8 mouse cellular contexts compared by ENCODE assay signal in genomic region chr10:86021749-86022473, GRCm38 (mm10). TPM values are rescaled to one million over a fixed set of nuclear protein-coding genes. Genes with fewer than 3 reads are reported as not detected.
A peak's percentile ranks its signal among the peaks of the same experiment; 100 is the strongest.
DNase-seq lines count a peak whose midpoint lies in the region; ATAC-seq and TF ChIP-seq lines count a peak whose summit lies in the region.

Fbxo7 (plus strand) TSS chr10:86021972.

- peak within 1 kb of the TSS; percentile 68 for H3K9ac ChIP-seq in forebrain, postnatal 0 days
- peak within 1 kb of the TSS; percentile 84 for H3K9ac ChIP-seq in lung, embryonic 15.5 days

- H3K4me2 ChIP-seq in forebrain, postnatal 0 days (ENCODE audit: low read depth), result peak within 1 kb of the TSS; percentile 73
- H3K4me2 ChIP-seq in lung, embryonic 15.5 days, result peak within 1 kb of the TSS; percentile 73

- peak within 1 kb of the TSS; percentile 90 for H3K4me3 ChIP-seq in G1E (ENCODE audit: low read depth, low read length)
- peak within 1 kb of the TSS; percentile 79 for H3K4me3 ChIP-seq in forebrain, postnatal 0 days (ENCODE audit: low read depth, low read length)
- peak within 1 kb of the TSS; percentile 98 for H3K4me3 ChIP-seq in lung, embryonic 15.5 days

- peaks cover 35% of the 10 kb centered on the region for H3K4me1 ChIP-seq in G1E (ENCODE audit: insufficient read depth, low read depth, low read length)
- no peaks in the 10 kb centered on the region for H3K4me1 ChIP-seq in forebrain, postnatal 0 days (ENCODE audit: insufficient read depth)
- H3K4me1 ChIP-seq in lung, embryonic 15.5 days, result peaks cover 13% of the 10 kb centered on the region

- peak; percentile 90 for TF ChIP-seq CTCF in G1E (IDR thresholded peaks at IDR 0.05; ENCODE audit: low read depth, low read length)
- TF ChIP-seq CTCF in forebrain, postnatal 0 days (IDR thresholded peaks at IDR 0.05; ENCODE audit: low read depth), result peak; percentile 99

- no peaks in the 10 kb centered on the region for H3K9me3 ChIP-seq in G1E (replicated peaks)
- H3K9me3 ChIP-seq in forebrain, postnatal 0 days (ENCODE audit: low read length), result no peaks in the 10 kb centered on the region
- no peaks in the 10 kb centered on the region for H3K9me3 ChIP-seq in lung, embryonic 15.5 days

- H3K27ac ChIP-seq in forebrain, postnatal 0 days (ENCODE audit: low read depth, low read length), result peak within 1 kb of the TSS; percentile 83
- peak within 1 kb of the TSS; percentile 96 for H3K27ac ChIP-seq in lung, embryonic 15.5 days

- under 1% methylated on average over 81 of the region's 82 CpGs for WGBS in forebrain, postnatal 0 days
- under 1% methylated on average over 82 of the region's 82 CpGs for WGBS in lung, embryonic 15.5 days

- ATAC-seq in G1E (ENCODE audit: extremely low read depth, insufficient number of reproducible peaks, low FRiP score, poor library complexity, severe bottlenecking), result peak; percentile 51
- peak; percentile 99 for ATAC-seq in forebrain, postnatal 0 days
- peak; percentile 95 for ATAC-seq in lung, embryonic 15.5 days (ENCODE audit: borderline replicate concordance, extremely low read depth, low FRiP score, low TSS enrichment)

- no peaks in the 10 kb centered on the region for H3K27me3 ChIP-seq in G1E (ENCODE audit: insufficient read depth, low read length)
- H3K27me3 ChIP-seq in forebrain, postnatal 0 days (ENCODE audit: insufficient read depth, low read length), result no peaks in the 10 kb centered on the region
- H3K27me3 ChIP-seq in lung, embryonic 15.5 days, result no peaks in the 10 kb centered on the region

- DNase-seq in G1E (ENCODE audit: low spot score), result peak; percentile 87
- peak; percentile 85 to 91 for DNase-seq in cerebellum, adult 18-20 months
- DNase-seq in forebrain, postnatal 0 days, result peak; percentile 96
- DNase-seq in heart, postnatal 4 days, result peak; percentile 91
- DNase-seq in layer of hippocampus, adult 8-10 months (ENCODE audit: low spot score in 2 of 2), result peak; percentile 74 to 82
- peak; percentile 77 for DNase-seq in ovary, adult 18-20 months (ENCODE audit: low spot score)
- DNase-seq in thymus, postnatal 0 days (ENCODE audit: low spot score), result peak; percentile 92

- H3K36me3 ChIP-seq in G1E (replicated peaks), result peaks cover 18% of the 10 kb centered on the region
- no peaks in the 10 kb centered on the region for H3K36me3 ChIP-seq in forebrain, postnatal 0 days (ENCODE audit: insufficient read depth)
- H3K36me3 ChIP-seq in lung, embryonic 15.5 days, result no peaks in the 10 kb centered on the region

RNA-seq across cellular contexts. Expression of gene Fbxo7, which starts in this region (rescaled TPM):
- total RNA-seq in G1E (2014; fragmentation: Nextera tagmentation) (45.3 and 65.0 TPM in 2 replicates), G1E (2017) (44.6 and 53.3 TPM in 2 replicates)
- polyA plus RNA-seq in G1E (2012), result 16.9 and 20.8 TPM in 2 replicates
- total RNA-seq in forebrain, postnatal 0 days (2014; rRNA removed), result 10.0 and 15.0 TPM in 2 replicates
- 20.5 and 23.2 TPM in 2 replicates for polyA plus RNA-seq in forebrain, postnatal 0 days (2015; fragmentation: Nextera tagmentation; extraction: Ambion mirVana)
- 10 to 100 TPM; 15.5 to 16.4 TPM for total RNA-seq in heart, postnatal 4 days (2021)
- total RNA-seq in layer of hippocampus, adult 8-10 months (2022), result 10 to 100 TPM; 26.1 to 31.1 (median 27.1) TPM
- polyA plus RNA-seq in lung, embryonic 15.5 days (2015; fragmentation: Nextera tagmentation; extraction: Ambion mirVana), result 22.9 and 26.4 TPM in 2 replicates
- polyA plus RNA-seq in thymus, postnatal 0 days (2015; fragmentation: Nextera tagmentation; extraction: Ambion mirVana), result 51.4 and 54.7 TPM in 2 replicates

Comparison
In these comparisons a context has a peak if more than half of its experiments do, and no peak if none do; other contexts are left out.
1. Peak in every context shown above with its lines: DNase-seq, ATAC-seq, H3K4me3 ChIP-seq and H3K27ac ChIP-seq.